Mouse (Mus musculus) frontal cortex, postnatal 14 days (tissue): ENCODE measurements at regions not wholly inside any gene's neighbourhood (a gene's known extent, or its start where the extent isn't known, plus 50 kb on each side); places are given as distances from the start of the nearest gene placed in this dataset.
A peak's percentile ranks its signal among the peaks of the same experiment; 100 is the strongest.
"Not testable (repeated sequence)": the region's sequence is repeated elsewhere in the genome, so short reads cannot be mapped to it uniquely, and the experiment has no call there.

ENCODE experiments used
- DNase-seq, 2 experiments: peaks; one replicate each; pipeline ENCODE4 v3.0.0; 2022; ENCODE audit warnings: low spot score in 2 of 2

GRCm38 (mm10) chr5:133937967-133938918, 161.3 kb upstream of the Castor2 start:
- DNase-seq, result no peak

GRCm38 (mm10) chr5:133935451-133935850, 164.1 kb upstream of the Castor2 start:
- DNase-seq, result no peak

GRCm38 (mm10) chr5:133935006-133935405, 164.5 kb upstream of the Castor2 start:
- peak in 1 of 2 experiments; percentile 18 for DNase-seq

GRCm38 (mm10) chr5:133930101-133930500, 169.4 kb upstream of the Castor2 start:
- DNase-seq, result no peak

GRCm38 (mm10) chr5:133927054-133927453, 172.5 kb upstream of the Castor2 start:
- DNase-seq, result no peak

- peak; percentile 23 to 27 for DNase-seq
Measured at GRCm38 (mm10) chr5:133925184-133925900, 174.2 kb upstream of the Castor2 start.

- DNase-seq, result no peak
Measured at GRCm38 (mm10) chr5:133922181-133922580, 177.3 kb upstream of the Castor2 start.

- no peak for DNase-seq
Measured at GRCm38 (mm10) chr5:133915734-133916550, 183.6 kb upstream of the Castor2 start.

GRCm38 (mm10) chr5:133907442-133907841, 192.1 kb upstream of the Castor2 start:
- DNase-seq, result no peak

GRCm38 (mm10) chr5:133898025-133898598, 201.4 kb upstream of the Castor2 start:
- DNase-seq, result no peak

GRCm38 (mm10) chr5:133890728-133891127, 208.8 kb upstream of the Castor2 start:
- DNase-seq, result no peak

GRCm38 (mm10) chr5:133889841-133890240, 209.7 kb upstream of the Castor2 start:
- peak; percentile 48 to 57 for DNase-seq

GRCm38 (mm10) chr5:133885507-133885906, 214.0 kb upstream of the Castor2 start:
- DNase-seq, result no peak

GRCm38 (mm10) chr5:133885016-133885415, 214.5 kb upstream of the Castor2 start:
- peak; percentile 13 to 18 for DNase-seq

GRCm38 (mm10) chr5:133884593-133884992, 214.9 kb upstream of the Castor2 start:
- no peak for DNase-seq

GRCm38 (mm10) chr5:133844483-133844882, 255.0 kb upstream of the Castor2 start:
- no peak for DNase-seq

GRCm38 (mm10) chr5:133842059-133842706, 257.3 kb upstream of the Castor2 start:
- not testable (repeated sequence) for DNase-seq

- DNase-seq, result no peak
Measured at GRCm38 (mm10) chr5:133838286-133838685, 261.2 kb upstream of the Castor2 start.

GRCm38 (mm10) chr5:133833217-133833616, 266.3 kb upstream of the Castor2 start:
- DNase-seq, result no peak

GRCm38 (mm10) chr5:133828226-133828625, 271.3 kb upstream of the Castor2 start:
- no peak for DNase-seq

- no peak for DNase-seq
Measured at GRCm38 (mm10) chr5:133823871-133824270, 275.6 kb upstream of the Castor2 start.
